Mouse (Mus musculus) left cerebral cortex, postnatal 25 days (tissue): ENCODE measurements at regions not wholly inside any gene's neighbourhood (a gene's known extent, or its start where the extent isn't known, plus 50 kb on each side); places are given as distances from the start of the nearest gene placed in this dataset.

ENCODE experiments used
- DNase-seq, 2 experiments: peaks; one replicate each; pipeline ENCODE4 v3.0.0; 2022; ENCODE audit warnings: low spot score in 2 of 2, mixed read lengths in 1 of 2
- intact Hi-C: fragments of 180-260 bp; cut with DNase I; formaldehyde crosslinking; loops from one replicate; pipeline ENCODE4 v1.15.1; 2025

- intact Hi-C loops: no loop called here
- no peak for DNase-seq
Measured at GRCm38 (mm10) chr2:148560013-148560773, 112.2 kb upstream of the Nxt1 start.

DNA sequence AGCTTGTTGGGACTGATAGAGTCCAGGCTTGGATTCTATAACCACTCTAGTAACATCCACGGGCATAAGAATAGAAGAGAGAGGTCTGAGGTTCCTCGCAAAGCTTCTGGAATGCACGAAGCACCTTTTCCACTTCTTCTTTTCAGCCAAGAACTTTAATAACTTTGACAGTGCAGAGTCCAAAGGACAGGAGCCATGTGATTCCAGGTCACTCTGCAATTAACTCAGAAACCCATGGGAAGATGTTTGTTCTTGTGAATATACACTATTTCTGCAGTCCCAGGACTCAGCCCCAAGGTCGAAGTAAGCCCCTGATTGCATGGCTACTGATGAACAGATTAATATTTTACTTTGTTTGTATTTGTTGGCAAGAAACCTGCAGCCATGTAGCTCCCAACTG is 113.0 kb upstream of the Nxt1 start:
- DNase-seq: no peak
- intact Hi-C loops: no loop called here

DNA sequence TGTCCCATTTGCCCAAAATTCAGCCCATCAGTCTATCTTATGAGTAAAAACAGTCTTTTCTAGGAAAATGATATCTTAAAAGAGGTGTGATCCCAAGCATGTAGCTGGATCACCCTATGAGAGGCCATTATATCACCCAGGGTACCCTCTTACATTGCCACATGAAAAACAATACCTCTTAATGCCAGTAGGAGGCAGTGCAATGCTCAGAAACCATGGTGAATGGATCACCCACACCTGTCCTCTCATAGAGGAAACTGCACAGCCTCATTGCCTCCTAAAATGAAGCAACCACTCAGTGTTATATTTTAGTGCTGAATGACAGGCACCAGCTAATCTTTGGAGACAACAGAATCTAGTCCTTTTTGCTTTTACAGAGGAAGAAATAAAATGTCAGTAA is 114.0 kb upstream of the Nxt1 start:
- no peak for DNase-seq
- intact Hi-C loops: no loop called here

DNA sequence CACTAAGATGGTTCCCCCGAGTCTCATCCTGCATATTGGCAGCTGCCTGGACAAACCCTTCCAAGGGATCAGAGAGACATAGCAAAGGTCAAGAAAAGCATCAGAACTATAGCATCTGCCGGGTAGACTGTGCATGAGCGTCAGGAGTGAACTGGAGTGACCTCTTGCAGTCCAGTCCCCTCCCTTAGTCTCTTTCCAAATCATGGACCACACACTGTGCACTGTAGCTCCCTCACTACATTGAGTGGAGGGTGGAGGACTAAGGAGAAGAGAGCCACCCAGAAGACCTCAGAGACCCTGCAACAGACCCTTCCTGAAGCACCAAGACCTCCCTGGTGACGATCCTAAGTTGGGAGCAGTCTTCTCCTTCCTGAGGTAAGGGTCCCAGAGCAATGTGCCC is 107.8 kb upstream of the Cd93 start:
- no peak for DNase-seq
- intact Hi-C loops: no loop called here

GRCm38 (mm10) chr2:148549618-148550017 is 106.3 kb upstream of the Cd93 start:
- DNase-seq: no peak
- intact Hi-C loops: no loop called here

DNA sequence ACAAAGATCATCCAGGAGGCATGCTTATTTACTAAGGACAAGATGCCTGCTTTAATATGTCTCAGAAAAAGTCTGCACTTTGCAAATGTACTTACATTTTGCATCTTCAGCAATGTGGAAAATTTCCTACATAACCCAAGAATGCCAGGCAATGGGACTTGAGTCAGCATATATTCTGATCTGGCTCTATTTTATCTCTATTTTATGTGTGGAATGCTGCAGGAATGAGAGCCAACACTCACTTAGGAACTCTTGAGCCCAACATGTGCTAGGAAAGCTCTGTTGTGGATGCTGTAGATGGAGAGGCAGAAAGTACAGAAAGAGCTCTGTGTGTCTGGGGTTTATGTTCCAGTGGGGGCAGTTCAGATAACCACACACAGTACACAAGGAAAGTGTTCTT is 99.0 kb upstream of the Cd93 start:
- intact Hi-C loops: no loop called here
- DNase-seq: peak in 1 of 2 experiments; percentile 30

- intact Hi-C loops: loop anchor here (5.0 kb wide), 1 partner anchor 131 kb away; the partner anchor contains the start of gene Thbd
- DNase-seq: peak in 1 of 2 experiments; percentile 40
Measured at GRCm38 (mm10) chr2:148537914-148538510, 94.6 kb upstream of the Cd93 start.

- intact Hi-C loops: loop anchor here (5.0 kb wide), 1 partner anchor 130 kb away; the partner anchor contains the start of gene Thbd
- no peak for DNase-seq
Measured at GRCm38 (mm10) chr2:148537251-148537650, 93.9 kb upstream of the Cd93 start.

DNA sequence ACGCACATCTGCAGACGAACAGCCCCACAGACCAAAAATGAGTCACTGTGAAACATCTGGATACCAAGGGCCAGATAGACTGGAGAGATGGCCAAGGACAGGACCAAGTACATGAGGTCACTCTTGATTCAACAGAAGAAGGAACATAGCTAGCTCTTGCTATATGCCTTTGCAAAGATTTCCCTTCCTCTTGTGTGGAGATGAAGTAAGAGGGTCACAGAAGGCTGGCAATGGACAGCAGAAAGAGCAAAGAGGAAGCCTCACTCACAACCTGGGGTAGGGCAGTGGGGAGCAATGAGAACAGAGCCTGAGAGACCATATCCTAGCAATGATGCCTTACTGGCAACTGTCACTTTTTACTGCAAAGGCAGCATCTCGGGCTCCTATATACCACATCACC is 93.2 kb upstream of the Cd93 start:
- no peak for DNase-seq
- intact Hi-C loops: loop anchor here (5.0 kb wide), 1 partner anchor 129 kb away; the partner anchor contains the start of gene Thbd

GRCm38 (mm10) chr2:148535562-148536180 is 92.3 kb upstream of the Cd93 start:
- DNase-seq: peak; percentile 27 to 55
- intact Hi-C loops: loop anchor here (5.0 kb wide), 1 partner anchor 128 kb away; the partner anchor contains the start of gene Thbd

DNA sequence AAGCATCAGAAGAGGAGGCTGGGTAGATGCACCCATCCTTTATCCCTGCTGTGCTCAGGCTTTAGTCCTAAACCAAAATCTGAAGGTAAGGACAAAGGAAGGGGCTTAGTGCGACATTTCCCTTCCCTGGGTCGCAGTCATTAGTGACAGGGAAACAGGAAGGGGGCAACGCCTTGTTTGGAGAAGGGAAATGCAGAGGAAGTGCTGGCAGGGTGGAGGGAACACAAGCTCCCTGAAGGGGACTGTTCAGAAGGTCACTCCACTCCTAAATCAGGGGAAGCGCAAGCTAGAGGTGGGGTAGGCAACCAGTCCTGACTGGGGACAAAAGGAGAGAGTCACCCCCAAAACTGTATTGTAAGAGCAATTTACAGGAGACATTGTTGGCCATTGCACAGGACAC is 88.7 kb upstream of the Cd93 start:
- intact Hi-C loops: loop anchor here (5.0 kb wide), 1 partner anchor 410 kb away; no protein-coding TSS in a partner anchor
- no peak for DNase-seq

- intact Hi-C loops: loop anchor here (5.0 kb wide), 1 partner anchor 408 kb away; no protein-coding TSS in a partner anchor
- no peak for DNase-seq
Measured at GRCm38 (mm10) chr2:148530546-148530945, 87.2 kb upstream of the Cd93 start.

DNA sequence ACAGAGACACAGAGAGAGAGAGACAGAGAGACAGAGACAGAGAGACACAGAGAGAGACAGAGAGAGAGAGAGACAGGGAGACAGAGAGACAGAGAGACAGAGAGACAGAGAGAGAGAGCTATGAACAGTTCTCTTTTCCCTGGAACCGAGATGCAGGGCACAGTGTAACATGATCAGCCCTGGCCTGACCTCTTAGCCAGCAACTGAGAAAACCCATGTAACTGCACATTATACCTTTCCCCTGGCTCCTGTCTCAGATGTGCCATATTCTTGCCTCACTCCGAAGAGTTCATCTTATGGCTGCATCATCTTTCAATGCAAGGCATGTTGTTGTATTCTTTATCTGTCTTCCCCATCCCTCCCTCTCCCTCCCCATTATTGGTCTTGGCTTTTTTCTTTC is 86.5 kb upstream of the Cd93 start:
- intact Hi-C loops: loop anchor here (5.0 kb wide), 1 partner anchor 408 kb away; no protein-coding TSS in a partner anchor
- no peak for DNase-seq

DNA sequence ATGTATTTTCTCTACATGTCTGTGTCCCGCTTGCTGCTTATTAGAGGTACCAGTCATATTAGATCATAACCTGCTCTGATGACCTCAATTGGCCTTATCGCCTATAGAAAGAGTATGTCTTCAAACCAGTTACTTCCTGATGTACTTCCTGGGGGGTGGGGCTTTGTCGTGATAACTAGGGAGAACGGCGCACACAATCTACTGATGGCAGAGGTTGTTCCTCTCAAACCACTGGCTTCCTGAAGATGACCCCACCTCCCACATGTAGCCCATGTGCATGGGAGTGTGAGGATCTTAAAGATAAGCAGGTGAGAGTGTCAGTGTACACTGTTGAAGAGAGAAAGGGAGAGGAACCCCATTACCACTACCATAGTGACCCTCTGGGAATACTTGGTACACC is 84.4 kb upstream of the Cd93 start:
- DNase-seq: no peak
- intact Hi-C loops: no loop called here

DNA sequence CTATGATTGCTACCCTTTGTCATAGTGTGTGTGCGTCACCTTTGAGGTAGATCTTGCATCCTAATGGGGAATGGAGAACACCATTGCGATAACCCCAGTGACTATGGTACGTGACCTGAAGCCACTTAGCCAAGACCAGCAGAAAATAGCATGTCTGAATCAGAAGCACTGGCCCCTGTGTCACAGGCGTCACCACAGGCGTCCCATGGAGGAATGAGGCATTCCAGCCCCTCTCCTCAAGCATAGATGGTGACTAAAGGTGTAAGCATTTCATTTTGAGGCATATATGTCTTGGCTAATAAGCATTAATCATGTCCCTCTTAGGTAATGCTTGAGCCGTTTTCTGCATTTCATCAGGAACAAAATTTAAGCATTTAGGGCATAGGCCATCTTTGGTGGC is 82.1 kb upstream of the Cd93 start:
- DNase-seq: no peak
- intact Hi-C loops: no loop called here

- intact Hi-C loops: no loop called here
- DNase-seq: no peak
Measured at GRCm38 (mm10) chr2:148523401-148523800, 80.0 kb upstream of the Cd93 start.

DNA sequence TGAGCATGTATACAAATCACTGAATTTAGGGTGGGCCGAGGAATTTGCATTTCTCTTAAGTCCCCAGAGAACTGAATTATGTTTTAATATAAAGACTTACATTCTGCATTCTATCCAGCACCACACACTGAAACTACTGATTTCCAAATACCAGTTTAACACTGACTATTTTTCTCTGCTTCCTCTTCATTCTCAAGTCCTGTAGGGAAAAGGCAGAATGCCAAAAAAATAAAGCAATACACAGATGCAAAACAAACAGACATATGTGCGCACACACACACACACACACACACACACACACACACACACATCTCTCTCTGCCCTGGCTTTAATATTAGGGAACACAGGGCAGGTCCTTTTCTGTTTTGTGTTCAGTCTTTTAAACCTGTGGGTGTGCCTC is 79.6 kb upstream of the Cd93 start:
- DNase-seq: no peak
- intact Hi-C loops: no loop called here

DNA sequence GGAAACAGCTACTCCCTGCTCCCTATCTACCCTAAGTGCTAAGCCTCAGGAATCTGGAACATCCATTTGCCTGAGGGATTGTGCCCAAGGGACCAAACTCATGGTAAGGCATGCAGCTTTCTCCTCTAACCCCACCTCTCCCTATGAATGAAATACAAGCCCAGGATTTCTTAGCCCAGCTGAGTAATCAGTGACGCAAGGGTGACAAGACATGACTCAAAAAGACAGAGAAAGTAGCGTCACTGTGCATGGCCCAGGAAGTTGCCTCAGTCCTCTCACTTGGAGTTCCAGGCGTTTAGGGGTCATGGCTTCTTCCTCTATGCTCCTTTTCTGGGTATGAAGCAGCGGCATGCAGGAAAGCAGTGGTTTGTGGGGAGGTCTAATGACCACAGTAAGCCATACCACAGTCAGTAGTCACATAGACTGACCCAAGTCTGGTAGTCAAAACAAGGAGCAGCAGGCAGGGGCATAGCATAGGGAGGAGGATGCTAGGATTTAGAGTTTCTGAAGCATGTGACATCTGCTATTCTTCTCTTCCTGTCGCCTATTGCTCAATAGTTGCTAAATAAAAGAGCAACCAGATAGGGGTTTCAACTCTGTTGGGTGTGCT is 78.7 kb upstream of the Cd93 start:
- intact Hi-C loops: no loop called here
- no peak for DNase-seq

DNA sequence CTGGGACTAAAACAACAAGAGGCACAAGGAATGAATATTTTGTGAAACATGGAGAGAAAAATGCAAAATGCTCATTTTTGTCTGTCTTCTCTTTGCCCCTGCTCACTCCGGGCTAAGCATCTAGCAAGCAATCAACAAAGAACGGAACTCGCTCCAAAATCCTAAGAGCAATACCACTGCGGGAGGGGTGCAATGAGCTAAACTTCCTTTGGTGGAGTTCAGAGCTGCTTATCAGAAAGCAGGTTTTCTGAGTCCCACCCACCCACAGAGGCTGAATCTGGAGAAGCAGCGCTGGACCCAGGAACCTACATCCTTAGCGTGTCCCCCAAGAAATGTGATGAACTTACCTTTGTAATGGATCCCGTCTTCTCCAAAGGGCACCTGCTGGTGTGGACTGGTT is 76.9 kb upstream of the Cd93 start:
- DNase-seq: no peak
- intact Hi-C loops: no loop called here

DNA sequence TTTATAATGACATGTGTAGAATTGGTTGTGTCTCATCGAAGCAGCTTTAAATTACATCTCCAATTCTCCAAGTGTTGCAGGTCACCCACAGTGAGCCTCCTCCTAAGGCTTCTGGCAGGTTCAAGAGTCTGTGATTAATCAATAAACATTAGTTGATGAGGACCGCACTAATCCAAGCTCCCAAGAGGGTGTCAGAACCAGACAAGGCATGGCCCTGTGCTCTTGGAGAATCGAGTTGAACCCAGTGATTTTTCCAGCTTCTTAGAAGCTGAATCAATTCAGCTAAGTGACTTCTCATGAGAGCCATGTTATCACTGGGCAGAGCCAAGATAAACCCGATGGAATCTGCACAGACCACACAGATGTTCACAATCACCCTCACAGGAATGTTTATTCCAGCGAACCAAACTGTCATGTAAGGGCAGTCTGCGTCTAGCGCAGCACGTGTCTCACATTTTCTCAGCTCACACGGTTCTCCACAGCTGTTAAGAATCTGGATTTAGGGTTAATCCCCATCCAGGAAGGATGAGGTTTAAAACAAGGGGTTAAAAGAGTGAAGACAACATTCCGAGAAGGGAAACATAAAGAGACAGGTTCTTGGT is 76.4 kb upstream of the Cd93 start:
- DNase-seq: no peak
- intact Hi-C loops: no loop called here
